Mouse (Mus musculus) duodenum, adult 2 months (tissue): ENCODE data around the gene Cutal. TPM values are rescaled to one million over a fixed set of nuclear protein-coding genes. Genes with fewer than 3 reads are reported as not detected.

ENCODE experiments used
- polyA plus RNA-seq: library from polyadenylated mRNA; depleted of rRNA; stranded (reverse); fragments of >200 nt; gene quantifications from 2 replicates; pipeline ENCODE4 v1.2.3, GENCODE M21; 2012; ENCODE audit warnings: low replicate concordance; rRNA removed

The Cutal gene
- 12.6 and 18.7 TPM in 2 replicates for polyA plus RNA-seq

DNA sequence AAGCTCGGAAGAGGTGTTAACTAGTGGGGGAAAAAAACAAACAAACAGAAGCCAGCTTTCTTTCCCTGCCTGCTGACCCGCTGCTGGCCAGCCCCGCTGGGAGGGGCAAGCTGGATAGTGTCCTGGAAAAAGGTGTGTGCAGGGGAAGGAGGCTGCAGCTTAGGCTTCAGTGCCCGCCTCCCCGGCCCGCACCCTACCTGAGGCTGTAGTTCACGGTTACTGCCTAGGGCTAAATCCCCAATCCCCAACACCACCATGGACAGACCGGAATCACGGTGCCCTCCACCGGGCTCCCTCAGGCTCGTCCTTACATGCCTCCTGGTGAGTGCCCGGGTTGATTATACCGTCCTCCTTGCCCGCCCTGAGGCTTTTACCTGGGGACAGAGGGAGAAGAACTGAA is at the start of gene Cutal:
TSS of gene Cutal (plus strand) at position 126 of the 400 bp plus-strand sequence.

DNA sequence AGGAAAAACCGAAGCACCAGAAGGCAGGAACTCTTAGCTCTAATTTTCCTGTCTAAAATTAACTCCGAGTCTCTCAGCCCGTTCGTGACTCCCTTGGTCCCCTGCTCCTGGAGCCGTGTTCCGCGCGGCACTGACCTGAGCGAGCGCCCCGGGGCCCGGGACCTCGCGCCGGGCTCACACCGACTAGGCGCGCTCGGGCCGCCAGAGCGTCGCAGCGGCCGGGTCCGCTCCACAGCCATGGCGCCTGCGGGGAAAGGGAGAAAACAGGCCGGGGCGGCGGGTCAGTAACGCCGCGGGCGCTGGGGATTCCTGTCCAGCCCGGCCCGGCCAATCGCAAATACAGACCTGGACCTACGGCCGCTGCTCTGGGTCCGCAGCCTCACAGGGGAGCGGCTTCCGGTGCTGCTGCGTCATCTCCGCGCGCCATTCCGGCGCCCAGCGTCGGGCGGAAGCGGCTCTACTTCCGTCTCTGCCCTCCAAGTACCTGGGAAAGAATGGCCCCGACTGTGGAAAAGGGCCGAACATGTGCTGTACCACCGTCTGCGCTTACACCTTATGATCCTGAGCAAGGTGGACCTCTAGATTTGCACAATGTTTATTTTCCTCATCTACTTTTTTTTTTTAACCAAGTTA is 48.3 kb upstream of the Cutal start, which contains the start of gene Fbxw2:
TSS of gene Fbxw2 (minus strand) at position 485 of the 633 bp plus-strand sequence.

DNA sequence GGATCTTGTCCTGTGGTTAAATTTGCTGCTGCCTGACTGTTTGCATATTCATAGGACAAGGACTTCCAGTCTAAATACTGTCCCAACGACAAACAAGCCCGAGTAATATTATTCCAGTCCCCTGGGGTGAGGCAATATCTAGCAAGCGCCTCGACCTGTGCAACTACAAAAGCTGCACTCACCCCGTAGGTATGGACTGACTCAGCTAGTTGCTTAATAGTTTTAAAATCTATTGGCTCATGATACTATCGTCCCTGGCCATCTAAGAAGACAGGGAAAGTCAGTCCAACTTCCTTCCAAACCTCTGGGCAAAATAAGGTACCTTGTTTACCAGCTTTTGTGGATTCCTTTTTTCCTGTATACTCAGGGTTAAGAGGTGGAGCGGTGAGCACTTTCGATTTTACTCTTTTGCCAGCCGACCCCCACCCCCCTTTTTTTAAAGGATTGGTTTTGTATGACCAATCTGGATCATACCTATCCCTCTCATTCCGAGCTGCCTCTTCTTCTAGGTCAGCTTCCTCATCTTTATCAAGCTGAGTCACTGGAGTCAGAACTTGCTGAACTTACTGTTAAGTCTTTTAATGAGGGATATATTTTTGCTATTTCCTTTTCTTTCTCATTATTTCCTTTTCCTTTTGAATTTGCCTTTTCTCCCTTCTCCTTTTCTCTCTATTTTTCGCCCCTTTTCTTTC is 41.3 kb upstream of the Cutal start, which contains the start of gene Gm34653:
TSS of gene Gm34653 (plus strand) at position 242 of the 692 bp plus-strand sequence.

DNA sequence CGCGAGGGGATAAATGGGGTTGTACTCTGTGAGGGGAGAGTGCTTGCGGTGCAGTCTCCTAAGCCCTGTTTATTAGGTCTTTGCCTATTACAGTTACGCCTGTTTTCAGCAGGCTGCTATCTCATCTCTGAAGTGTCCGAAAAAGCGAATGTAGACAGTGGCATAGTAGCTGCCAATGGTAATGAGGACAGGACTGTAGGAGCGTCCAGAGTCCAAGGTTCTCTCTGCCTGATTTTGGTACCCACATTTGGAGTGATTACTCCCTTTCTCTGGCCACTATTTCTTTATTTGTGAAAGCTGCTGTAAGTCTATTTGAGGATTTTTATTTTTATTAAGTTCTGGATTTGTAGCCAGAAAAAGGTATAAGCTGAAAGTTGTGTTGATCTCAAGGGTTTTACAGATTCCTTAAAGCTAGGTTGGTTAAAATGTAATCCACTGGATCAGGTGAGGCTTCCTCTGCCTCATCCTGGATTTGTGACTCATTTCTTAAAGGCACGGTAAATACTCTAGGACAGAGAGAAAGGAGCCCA is 685 bp downstream of the Cutal start, which contains the start of gene Psmd5:
TSS of gene Psmd5 (minus strand) at position 153 of the 530 bp plus-strand sequence.

DNA sequence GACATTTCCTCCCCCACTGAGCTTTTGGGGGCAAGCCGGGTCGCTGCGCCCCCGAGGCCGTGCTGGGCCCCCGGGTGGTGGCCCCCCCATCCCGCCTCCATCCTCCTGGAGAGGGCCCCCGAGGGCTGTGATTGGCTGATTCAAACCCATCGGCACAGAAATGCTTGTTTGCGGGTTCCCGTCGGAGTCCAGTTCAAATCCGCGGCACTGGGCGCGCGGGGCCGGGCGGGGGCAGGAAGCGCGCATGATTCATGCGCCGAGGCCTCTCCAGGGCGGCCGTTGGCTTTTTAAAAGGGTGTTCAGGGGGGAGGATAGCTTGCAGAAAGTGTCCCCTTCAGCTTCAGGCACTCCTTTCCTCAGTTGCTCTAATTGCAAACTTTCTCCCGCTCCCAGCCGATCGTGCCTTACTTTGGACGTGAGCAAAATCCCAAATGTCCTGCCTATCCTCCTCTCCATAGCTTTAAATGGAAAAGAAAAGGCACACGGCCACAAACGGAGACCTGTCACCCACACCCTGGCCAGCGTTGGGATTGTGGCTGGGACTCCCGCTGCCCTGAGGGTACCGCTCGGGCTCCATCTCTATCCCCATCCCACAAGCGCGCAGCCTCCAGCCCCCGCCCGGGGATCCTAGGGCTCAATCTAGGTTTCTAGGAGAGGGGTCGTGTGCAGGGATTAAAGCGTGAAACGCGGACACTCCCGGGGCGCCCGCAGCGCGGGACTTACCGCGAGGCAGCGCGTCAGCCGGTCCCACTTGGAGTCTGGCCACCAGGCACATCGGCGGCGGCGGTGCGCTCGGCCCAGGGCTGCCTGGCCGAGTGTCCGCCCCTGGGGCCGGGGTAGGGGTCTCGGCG is 39.2 kb downstream of the Cutal start, which contains the start of gene Phf19:
TSS of gene Phf19 (minus strand) at position 809 of the 851 bp plus-strand sequence.

Other genes with a start within 250 kb of the Cutal start
- gene Gapvd1, start 119.2 kb upstream of the Cutal start, polyA plus RNA-seq: 4.9 and 5.2 TPM in 2 replicates
- 323 and 776 TPM in 2 replicates for gene Hspa5, start 102.4 kb upstream of the Cutal start, polyA plus RNA-seq
- gene Rabepk, start 74.5 kb upstream of the Cutal start, polyA plus RNA-seq: 9.8 and 22.9 TPM in 2 replicates
- 12.3 TPM in 2 replicates for gene Fbxw2, start 48.1 kb upstream of the Cutal start, polyA plus RNA-seq
- not detected in 2 replicates for gene Gm34653, start 41.4 kb upstream of the Cutal start, polyA plus RNA-seq
- 2.1 and 2.9 TPM in 2 replicates for gene Psmd5, start 572 bp downstream of the Cutal start, polyA plus RNA-seq
- 0.65 and 0.81 TPM in 2 replicates for gene Phf19, start 39.6 kb downstream of the Cutal start, polyA plus RNA-seq
- gene Traf1, start 87.4 kb downstream of the Cutal start, polyA plus RNA-seq: 2.6 and 4.1 TPM in 2 replicates
- not detected in 2 replicates for gene Hc, start 187.0 kb downstream of the Cutal start, polyA plus RNA-seq
- 0.15 TPM in 1 of 2 replicates, not detected in the other for gene AI182371, start 227.1 kb downstream of the Cutal start, polyA plus RNA-seq
- 3.0 and 5.0 TPM in 2 replicates for gene Cntrl, start 235.1 kb downstream of the Cutal start, polyA plus RNA-seq